Mouse (Mus musculus) heart, embryonic 13.5 days (tissue): ENCODE results near the gene Ankrd11. TPM values are rescaled to one million over a fixed set of nuclear protein-coding genes. Genes with fewer than 3 reads are reported as not detected.

ENCODE experiments used
- ATAC-seq: fragments of 200-750 bp; cut with Nextera tagmentation; 2 replicates; pipeline ENCODE4 v1.8.0; 2017; ENCODE audit warnings: moderate TSS enrichment; ENCODE audit not compliant: insufficient number of reproducible peaks, low FRiP score, low TSS enrichment; ENCODE audit errors: extremely low read depth
- H3K27ac ChIP-seq: fragments of 300-500 bp; sonication (generic); replicated peaks from 2 replicates; pipeline ENCODE4 v1.5.1; 2015; ENCODE audit warnings: moderate library complexity, mild to moderate bottlenecking, inconsistent platforms
- H3K27me3 ChIP-seq: fragments of 300-500 bp; sonication (generic); replicated peaks from 2 replicates; pipeline ENCODE4 v1.6.1; 2015; ENCODE audit warnings: mild to moderate bottlenecking, inconsistent platforms
- H3K36me3 ChIP-seq: fragments of 300-500 bp; sonication (generic); 2 replicates; pipeline ENCODE4 v1.6.1; 2015; ENCODE audit warnings: mild to moderate bottlenecking, inconsistent platforms
- H3K4me1 ChIP-seq: fragments of 300-500 bp; sonication (generic); 2 replicates; pipeline ENCODE4 v1.6.1; 2015; ENCODE audit warnings: inconsistent platforms
- H3K4me2 ChIP-seq: fragments of 300-500 bp; sonication (generic); 2 replicates; pipeline ENCODE4 v1.6.1; 2015; ENCODE audit warnings: inconsistent platforms, mild to moderate bottlenecking, moderate library complexity
- H3K4me3 ChIP-seq: fragments of 300-500 bp; sonication (generic); 2 replicates; pipeline ENCODE4 v1.5.1; 2015; ENCODE audit warnings: moderate library complexity, mild to moderate bottlenecking, inconsistent platforms
- H3K9ac ChIP-seq: fragments of 300-500 bp; sonication (generic); 2 replicates; pipeline ENCODE4 v1.6.1; 2015; ENCODE audit warnings: inconsistent platforms, mild to moderate bottlenecking, moderate library complexity
- H3K9me3 ChIP-seq: fragments of 300-500 bp; sonication (generic); 2 replicates; pipeline ENCODE4 v1.6.1; 2016; ENCODE audit warnings: inconsistent platforms
- WGBS: fragments of 180-500 bp; shearing (Covaris S2); methylation state at CpG from one replicate; pipeline ENCODE4 v1.1.7; 2015; ENCODE audit warnings: mixed read lengths; 5-methylcytosine and 5-hydroxymethylcytosine counted together
- polyA plus RNA-seq: library from polyadenylated mRNA; unstranded; fragments of >200 nt; fragmentation: Nextera tagmentation; extraction: Ambion mirVana; gene quantifications from 2 replicates; pipeline ENCODE4 v1.2.1, GENCODE M21; 2015

The Ankrd11 gene
- polyA plus RNA-seq, 1 experiment from 2014 or later = 18.8 TPM

GRCm38 (mm10) chr8:122960932-122961331, 81.1 kb downstream of the Ankrd11 start:
- H3K4me3 ChIP-seq = no peak overlapping the region
- no peaks in the 10 kb centered on the region for H3K9me3 ChIP-seq
- no peak overlapping the region for H3K9ac ChIP-seq
- 0 out of 2 replicates have a peak, but pooled peaks cover 5% of the 10 kb centered on the region for H3K36me3 ChIP-seq
- WGBS = 14% methylated on average over 1 of the region's 1 CpGs
- peaks cover 67% of the 10 kb centered on the region for H3K4me1 ChIP-seq
- no peak overlapping the region for H3K27ac ChIP-seq
- no peak for ATAC-seq
- H3K4me2 ChIP-seq = no peak overlapping the region
- H3K27me3 ChIP-seq = no peaks in the 10 kb centered on the region

DNA sequence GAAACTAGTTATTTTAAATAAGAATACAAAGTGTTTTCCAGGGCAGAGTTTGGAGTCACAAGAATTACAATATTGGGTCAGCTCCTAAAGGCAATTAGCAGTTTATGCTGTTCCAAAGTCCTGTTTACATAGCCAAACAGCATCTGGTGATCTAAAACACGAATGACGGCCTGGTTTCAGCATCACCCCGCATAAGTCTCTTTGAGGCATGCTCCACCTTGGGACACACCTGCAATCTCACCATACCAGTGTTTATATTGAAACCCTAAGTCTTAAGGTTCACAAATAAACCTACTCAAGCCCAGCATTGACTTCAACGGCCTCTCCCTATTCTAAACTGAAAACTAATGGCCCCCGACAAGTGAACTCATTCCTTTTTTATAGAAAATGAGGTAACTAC, 81.8 kb downstream of the Ankrd11 start:
- ATAC-seq = no peak
- H3K9me3 ChIP-seq = no peaks in the 10 kb centered on the region
- no peak overlapping the region for H3K27ac ChIP-seq
- H3K27me3 ChIP-seq = no peaks in the 10 kb centered on the region
- 78% methylated on average over 5 of the region's 5 CpGs for WGBS
- 0 out of 2 replicates have a peak, but pooled peaks cover 5% of the 10 kb centered on the region for H3K36me3 ChIP-seq
- H3K4me3 ChIP-seq = no peak overlapping the region
- H3K4me2 ChIP-seq = no peak overlapping the region
- no peak overlapping the region for H3K9ac ChIP-seq
- peaks cover 72% of the 10 kb centered on the region for H3K4me1 ChIP-seq

- 78% methylated on average over 3 of the region's 3 CpGs for WGBS
- Histone ChIP-seq H3K4me1 (peaks cover 80% of the 10 kb centered on the region), H3K9me3 (no peaks in the 10 kb centered on the region), H3K4me2 (no peak overlapping the region), H3K27ac (no peak overlapping the region), H3K27me3 (no peaks in the 10 kb centered on the region), H3K9ac (no peak overlapping the region), H3K4me3 (no peak overlapping the region), H3K36me3 (no peaks in the 10 kb centered on the region)
- no peak for ATAC-seq
Observed at GRCm38 (mm10) chr8:122955997-122956396, 86.1 kb downstream of the Ankrd11 start.

DNA sequence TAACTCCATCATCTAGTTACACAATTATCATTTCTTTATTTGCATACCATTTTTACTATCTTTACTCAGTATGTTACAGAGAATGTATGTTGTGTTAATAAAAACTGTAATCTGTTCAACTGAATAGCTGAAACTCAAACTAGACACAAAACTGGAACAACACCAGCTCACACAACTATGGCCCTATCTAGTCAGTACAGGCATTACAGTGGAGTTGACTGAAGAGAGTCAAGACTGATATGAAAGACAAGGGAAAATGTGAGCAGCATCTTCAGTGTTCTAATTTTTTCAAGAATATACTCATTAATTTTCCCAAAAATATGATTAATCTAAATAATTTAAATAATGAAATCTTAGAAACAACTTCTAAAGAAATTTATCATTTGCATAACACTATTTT, 86.9 kb downstream of the Ankrd11 start:
- no peak overlapping the region for H3K4me3 ChIP-seq
- no peak for ATAC-seq
- H3K9me3 ChIP-seq = no peaks in the 10 kb centered on the region
- peaks cover 80% of the 10 kb centered on the region for H3K4me1 ChIP-seq
- no peak overlapping the region for H3K4me2 ChIP-seq
- H3K36me3 ChIP-seq = no peaks in the 10 kb centered on the region
- no peak overlapping the region for H3K27ac ChIP-seq
- H3K27me3 ChIP-seq = no peaks in the 10 kb centered on the region
- H3K9ac ChIP-seq = no peak overlapping the region

- Histone ChIP-seq H3K27me3 (no peaks in the 10 kb centered on the region), H3K9me3 (no peaks in the 10 kb centered on the region), H3K36me3 (no peaks in the 10 kb centered on the region), H3K27ac (no peak overlapping the region), H3K4me3 (no peak overlapping the region), H3K4me1 (peaks cover 83% of the 10 kb centered on the region), H3K9ac (no peak overlapping the region), H3K4me2 (no peak overlapping the region)
- 66% methylated on average over 3 of the region's 3 CpGs for WGBS
- no peak for ATAC-seq
Observed at GRCm38 (mm10) chr8:122954090-122954799, 87.8 kb downstream of the Ankrd11 start.

- no peaks in the 10 kb centered on the region for H3K36me3 ChIP-seq
- no peaks in the 10 kb centered on the region for H3K27me3 ChIP-seq
- H3K4me2 ChIP-seq = no peak overlapping the region
- H3K4me1 ChIP-seq = peaks cover 87% of the 10 kb centered on the region
- no peak overlapping the region for H3K27ac ChIP-seq
- ATAC-seq = no peak
- WGBS = 86% methylated on average over 6 of the region's 6 CpGs
- H3K9me3 ChIP-seq = no peaks in the 10 kb centered on the region
- no peak overlapping the region for H3K9ac ChIP-seq
- H3K4me3 ChIP-seq = no peak overlapping the region
Observed at GRCm38 (mm10) chr8:122953028-122953427, 89.0 kb downstream of the Ankrd11 start.

GRCm38 (mm10) chr8:122951456-122951855, 90.6 kb downstream of the Ankrd11 start:
- no peaks in the 10 kb centered on the region for H3K36me3 ChIP-seq
- no peak for ATAC-seq

DNA sequence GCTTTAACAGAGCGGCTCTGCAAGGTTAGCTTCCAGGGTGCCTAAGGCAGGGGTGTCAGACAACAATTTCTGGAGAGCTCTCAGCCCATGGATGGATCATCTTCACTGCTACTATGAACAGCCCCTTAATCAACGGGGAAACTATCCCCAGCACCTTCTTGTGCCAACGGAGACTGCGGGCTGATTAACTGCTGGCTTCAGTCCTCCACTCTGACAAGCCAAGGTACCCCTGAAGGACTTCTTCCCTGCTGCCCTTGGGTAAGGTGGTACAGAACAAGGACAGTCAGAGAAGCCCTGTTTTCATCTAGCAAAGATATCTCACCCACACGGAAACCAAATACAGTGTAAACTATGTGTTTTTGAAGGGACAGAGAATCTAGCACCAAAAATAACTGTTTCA, 92.4 kb downstream of the Ankrd11 start:
- Histone ChIP-seq H3K9ac (peak overlapping the region; percentile 34; the same call in 1 of the 2 replicates), H3K27ac (0 out of 2 replicates have a peak overlapping the region, but pooled peaks have one; percentile 9), H3K4me2 (no peak overlapping the region)

More at GRCm38 (mm10) chr8:122951456-122951855, 90.6 kb downstream of the Ankrd11 start:
- Histone ChIP-seq H3K9me3 (no peaks in the 10 kb centered on the region), H3K4me2 (no peak overlapping the region), H3K27me3 (no peaks in the 10 kb centered on the region), H3K9ac (no peak overlapping the region), H3K4me1 (peaks cover 74% of the 10 kb centered on the region), H3K4me3 (no peak overlapping the region), H3K27ac (no peak overlapping the region)
- 78% methylated on average over 5 of the region's 5 CpGs for WGBS

GRCm38 (mm10) chr8:122945775-122946174, 96.3 kb downstream of the Ankrd11 start:
- H3K27ac ChIP-seq = no peak overlapping the region
- no peak overlapping the region for H3K9ac ChIP-seq
- H3K4me1 ChIP-seq = peaks cover 41% of the 10 kb centered on the region
- H3K4me2 ChIP-seq = no peak overlapping the region
- ATAC-seq = no peak
- 77% methylated on average over 2 of the region's 2 CpGs for whole genome bisulfite sequencing
- no peaks in the 10 kb centered on the region for H3K9me3 ChIP-seq
- no peaks in the 10 kb centered on the region for H3K27me3 ChIP-seq
- no peak overlapping the region for H3K4me3 ChIP-seq
- H3K36me3 ChIP-seq = no peaks in the 10 kb centered on the region

More for the DNA sequence above, 92.4 kb downstream of the Ankrd11 start:
- Histone ChIP-seq H3K36me3 (no peaks in the 10 kb centered on the region), H3K9me3 (no peaks in the 10 kb centered on the region), H3K4me1 (peaks cover 59% of the 10 kb centered on the region), H3K27me3 (no peaks in the 10 kb centered on the region), H3K4me3 (no peak overlapping the region)
- whole genome bisulfite sequencing = 59% methylated on average over 5 of the region's 5 CpGs
- ATAC-seq = no peak

- Histone ChIP-seq H3K4me3 (no peak overlapping the region), H3K9ac (no peak overlapping the region), H3K4me2 (no peak overlapping the region), H3K27ac (no peak overlapping the region), H3K27me3 (no peaks in the 10 kb centered on the region), H3K9me3 (no peaks in the 10 kb centered on the region), H3K4me1 (peaks cover 40% of the 10 kb centered on the region), H3K36me3 (no peaks in the 10 kb centered on the region)
- no peak for ATAC-seq
- WGBS = 79% methylated on average over 9 of the region's 9 CpGs
Observed at GRCm38 (mm10) chr8:122942803-122943713, 99.0 kb downstream of the Ankrd11 start.

- no peak overlapping the region for H3K27ac ChIP-seq
- 24% methylated on average over 4 of the region's 4 CpGs for WGBS
- H3K4me3 ChIP-seq = no peak overlapping the region
- no peaks in the 10 kb centered on the region for H3K36me3 ChIP-seq
- peaks cover 64% of the 10 kb centered on the region for H3K4me1 ChIP-seq
- H3K9ac ChIP-seq = no peak overlapping the region
- no peaks in the 10 kb centered on the region for H3K27me3 ChIP-seq
- no peaks in the 10 kb centered on the region for H3K9me3 ChIP-seq
- ATAC-seq = no peak
- no peak overlapping the region for H3K4me2 ChIP-seq
Observed at GRCm38 (mm10) chr8:122938591-122938990, 103.5 kb downstream of the Ankrd11 start.
